Mouse (Mus musculus): ENCODE data around the gene Zfp536.
"Not testable (repeated sequence)": the region's sequence is repeated elsewhere in the genome, so short reads cannot be mapped to it uniquely, and the experiment has no call there.

Zfp536 gene

DNA sequence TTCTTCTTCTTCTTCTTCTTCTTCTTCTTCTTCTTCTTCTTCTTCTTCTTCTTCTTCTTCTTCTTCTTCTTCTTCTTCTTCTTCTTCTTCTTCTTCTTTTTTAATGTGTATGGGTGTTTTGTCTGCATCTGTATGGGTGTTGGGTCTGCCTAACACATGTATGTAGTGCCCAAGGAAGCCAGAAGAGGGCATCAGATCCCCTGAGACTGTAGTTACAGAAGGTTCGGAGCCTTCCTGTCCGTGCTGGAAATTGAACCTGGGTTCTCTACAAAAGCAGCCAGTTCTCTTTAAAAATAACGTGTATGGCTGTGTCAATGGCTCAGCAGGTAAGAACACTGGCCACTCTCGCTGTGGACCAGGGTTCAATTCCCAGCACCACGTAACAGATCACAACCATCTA is 167.0 kb downstream of the Zfp536 start:
- no peak for DNase-seq (ENCODE audit: low read depth)

- not testable (repeated sequence) for DNase-seq (ENCODE audit: low read depth)
These were observed 169.9 kb downstream of the Zfp536 start for GRCm38 (mm10) chr7:37603525-37603909.

- DNase-seq (ENCODE audit: low read depth), result no peak
These were observed 170.4 kb downstream of the Zfp536 start for GRCm38 (mm10) chr7:37602871-37603524.

GRCm38 (mm10) chr7:37600318-37600717 is 173.1 kb downstream of the Zfp536 start:
- no peak for DNase-seq (ENCODE audit: low read depth)

DNA sequence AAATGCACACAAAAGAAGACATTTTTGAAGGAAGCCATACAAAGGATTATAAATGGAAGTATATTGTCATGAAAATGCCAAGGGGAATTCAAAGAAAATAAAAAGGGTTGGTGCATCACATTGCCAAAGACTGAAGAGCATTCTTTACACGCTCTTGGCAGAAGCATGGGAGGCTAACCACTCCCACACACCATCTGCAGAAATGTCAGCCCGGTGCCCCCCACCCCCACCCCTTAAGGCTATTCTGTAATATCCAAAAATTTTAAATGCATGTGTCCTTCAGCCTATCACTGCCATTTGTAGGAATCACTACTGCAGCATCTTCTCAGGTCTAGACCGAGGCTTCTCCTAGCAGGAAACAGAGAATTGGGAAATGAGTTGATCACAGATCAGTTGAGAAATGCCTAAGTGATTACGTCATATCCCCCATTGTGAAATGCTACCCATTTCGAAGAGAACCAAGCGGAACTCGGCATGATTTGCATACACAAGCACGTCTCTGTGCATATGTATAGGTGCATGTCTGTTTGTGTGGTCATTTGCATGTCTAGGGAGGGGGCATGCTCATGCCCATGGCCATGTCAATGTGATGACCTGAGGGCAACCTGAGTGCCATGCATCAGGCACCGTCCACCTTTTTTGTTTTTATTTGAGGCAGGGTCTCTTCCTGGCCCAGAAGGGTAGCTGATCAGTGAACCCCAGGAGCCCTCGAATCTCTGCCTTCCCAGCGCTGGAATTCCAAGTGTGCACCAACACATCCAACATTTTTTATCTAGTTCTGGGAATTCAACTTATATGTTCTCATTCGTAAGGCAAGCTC is 179.0 kb downstream of the Zfp536 start:
- DNase-seq (ENCODE audit: low read depth), result no peak

DNA sequence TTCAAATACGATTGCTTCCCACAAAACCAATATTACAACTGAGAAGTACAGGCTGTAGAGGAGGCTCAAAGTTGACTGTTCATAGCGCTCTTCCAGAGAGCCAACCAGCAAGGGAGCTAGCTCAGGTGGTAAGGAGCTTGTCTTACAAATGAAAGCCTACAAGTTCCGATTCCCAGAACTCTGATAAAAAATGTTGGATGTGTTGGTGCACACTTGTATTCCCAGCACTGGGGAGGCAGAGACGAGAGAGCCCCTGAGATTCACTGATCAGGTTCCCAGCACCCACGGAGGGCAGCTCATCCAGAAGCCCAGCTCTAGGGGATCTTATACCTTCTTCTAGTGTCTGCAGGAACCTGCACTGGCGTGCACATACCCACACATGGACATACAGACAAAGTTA is 179.9 kb downstream of the Zfp536 start:
- no peak for DNase-seq (ENCODE audit: low read depth)

- DNase-seq (ENCODE audit: low read depth), result no peak
These were observed 186.7 kb downstream of the Zfp536 start for GRCm38 (mm10) chr7:37586694-37587093.

DNA sequence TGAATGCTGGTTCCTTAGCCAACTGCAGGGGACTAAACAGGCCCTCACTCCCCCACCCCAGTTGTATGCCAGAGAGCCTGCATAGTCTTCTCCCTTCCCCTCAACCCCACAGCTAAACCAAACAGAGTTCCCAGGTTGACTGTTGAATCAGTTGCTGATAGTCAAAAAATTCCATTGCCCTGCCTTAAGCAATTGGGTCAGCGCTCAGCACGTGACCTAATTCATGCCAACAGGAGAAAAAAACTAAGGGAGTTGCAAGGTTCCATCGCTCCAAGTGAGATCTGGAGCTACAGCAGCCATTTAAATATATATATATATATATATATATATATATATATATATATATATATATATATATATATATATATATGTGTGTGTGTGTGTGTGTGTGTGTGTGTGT is 192.2 kb downstream of the Zfp536 start:
- no peak for DNase-seq (ENCODE audit: low read depth)

GRCm38 (mm10) chr7:37580554-37580953 is 192.9 kb downstream of the Zfp536 start:
- no peak for DNase-seq (ENCODE audit: low read depth)

- no peak for DNase-seq (ENCODE audit: low read depth)
These were observed 201.4 kb downstream of the Zfp536 start for GRCm38 (mm10) chr7:37572021-37572420.

DNA sequence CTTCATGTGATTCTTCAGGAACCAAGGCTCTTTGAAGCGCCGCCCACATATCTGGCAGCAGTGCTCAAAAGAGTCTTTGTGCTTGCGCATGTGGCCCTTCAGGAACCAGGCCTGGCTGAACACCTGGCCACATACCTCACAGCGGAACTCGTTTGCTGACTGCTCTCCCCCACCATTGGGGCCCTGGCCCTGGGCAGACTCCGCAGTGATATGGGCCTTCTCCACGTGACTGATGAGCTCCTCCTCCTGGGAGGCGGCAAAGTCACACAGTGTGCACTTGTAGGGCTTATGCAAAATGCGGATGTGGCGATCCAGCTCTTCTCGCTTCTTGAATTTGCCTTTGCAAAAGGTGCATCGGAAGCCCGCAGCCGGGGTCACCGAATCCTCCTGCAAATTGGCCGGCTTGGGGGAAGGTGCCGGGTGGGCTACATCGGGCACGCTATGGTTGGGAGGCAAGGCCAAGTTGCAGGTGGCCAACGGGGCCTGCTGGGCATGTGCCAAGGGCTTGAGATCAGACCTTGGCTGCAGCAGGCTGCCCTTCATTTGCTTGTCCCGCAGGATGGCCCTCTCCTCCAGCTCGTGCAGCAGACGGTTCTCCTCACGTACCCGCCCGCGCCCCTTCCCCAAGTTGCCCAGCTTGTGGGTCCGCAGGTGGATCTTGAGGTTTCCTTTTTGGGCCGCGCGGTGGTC is 204.5 kb downstream of the Zfp536 start:
- no peak for DNase-seq (ENCODE audit: low read depth)

DNA sequence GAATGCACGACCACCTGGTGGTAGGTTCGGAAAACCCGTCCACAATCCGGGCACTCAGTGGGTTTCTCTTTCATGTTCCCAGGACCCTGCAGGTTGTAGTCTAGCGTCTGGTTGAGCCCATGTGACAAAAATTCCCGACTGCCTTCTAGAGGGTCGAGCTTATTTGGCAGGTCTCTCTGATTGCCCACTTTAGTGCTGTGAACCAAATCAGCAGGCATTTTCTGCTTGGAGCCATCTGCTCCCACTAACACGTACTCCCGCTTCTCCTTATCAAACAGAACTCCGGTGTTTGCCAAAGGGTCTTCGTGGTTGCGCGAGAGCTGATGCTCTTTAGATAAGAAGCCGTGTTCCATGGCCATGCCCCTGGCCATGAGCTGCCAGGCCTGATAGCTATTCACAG is 205.4 kb downstream of the Zfp536 start:
- no peak for DNase-seq (ENCODE audit: low read depth)

- no peak for DNase-seq (ENCODE audit: low read depth)
These were observed 207.4 kb downstream of the Zfp536 start for GRCm38 (mm10) chr7:37566019-37566418.

DNA sequence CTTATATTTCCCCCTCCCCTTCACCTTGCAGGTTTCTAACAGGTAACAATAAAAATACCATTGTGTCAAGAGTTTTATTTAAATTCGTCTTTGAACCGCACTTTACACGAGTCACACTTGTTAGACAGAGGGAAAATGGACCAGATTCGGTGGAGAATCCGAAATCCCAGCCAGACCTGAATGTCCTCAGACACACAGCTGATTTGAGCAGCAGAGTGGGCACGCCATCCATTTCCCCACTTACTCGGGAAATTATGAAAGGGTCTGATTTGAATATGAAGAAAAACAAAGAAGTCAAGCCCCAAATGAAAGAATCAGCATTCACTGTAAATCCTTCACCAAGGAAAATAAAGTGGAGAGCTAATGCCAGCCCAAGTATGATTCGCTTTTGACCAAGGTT is 208.1 kb downstream of the Zfp536 start:
- DNase-seq (ENCODE audit: low read depth), result no peak

DNA sequence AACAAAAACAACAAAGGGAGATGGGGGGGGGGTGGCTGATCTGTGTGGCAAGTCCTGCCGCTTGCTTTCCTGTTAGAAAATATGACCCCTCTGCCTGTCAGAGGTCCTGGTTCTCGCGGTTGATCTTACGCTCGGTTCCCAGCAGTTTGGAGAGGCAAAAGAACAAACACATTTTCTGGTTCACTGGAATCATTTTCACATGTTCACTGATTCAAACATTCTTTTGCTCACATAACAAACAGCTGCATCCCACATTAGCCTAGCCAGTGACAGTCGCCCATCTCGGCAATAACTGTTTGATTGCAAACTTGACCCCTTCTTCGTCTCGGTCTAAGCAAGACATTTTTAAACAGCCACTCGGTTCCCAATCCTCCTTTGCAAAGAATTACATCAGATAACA is 208.8 kb downstream of the Zfp536 start:
- no peak for DNase-seq (ENCODE audit: low read depth)

- DNase-seq (ENCODE audit: low read depth), result no peak
These were observed 209.5 kb downstream of the Zfp536 start for GRCm38 (mm10) chr7:37563831-37564400.

DNA sequence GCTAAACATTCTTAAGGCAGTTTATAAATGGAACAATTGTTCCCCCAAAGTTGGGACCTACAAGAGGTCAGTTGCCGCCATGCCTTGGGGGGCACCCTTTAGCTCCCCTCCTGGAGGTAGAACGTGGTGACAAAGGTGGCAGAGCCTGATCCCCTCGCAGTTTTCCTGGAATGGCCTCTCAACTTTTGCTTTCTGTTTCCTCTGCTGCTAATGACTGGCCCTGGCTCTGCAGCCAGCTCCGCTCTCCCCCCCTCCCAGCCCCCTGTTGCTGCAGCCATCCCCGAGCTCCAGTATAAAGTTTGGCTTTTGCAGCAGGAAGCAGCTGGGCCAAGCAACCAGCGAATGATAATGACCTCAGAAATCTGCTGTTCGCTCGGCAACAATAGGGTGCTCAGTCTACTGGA is 210.3 kb downstream of the Zfp536 start:
- DNase-seq (ENCODE audit: low read depth), result no peak

DNA sequence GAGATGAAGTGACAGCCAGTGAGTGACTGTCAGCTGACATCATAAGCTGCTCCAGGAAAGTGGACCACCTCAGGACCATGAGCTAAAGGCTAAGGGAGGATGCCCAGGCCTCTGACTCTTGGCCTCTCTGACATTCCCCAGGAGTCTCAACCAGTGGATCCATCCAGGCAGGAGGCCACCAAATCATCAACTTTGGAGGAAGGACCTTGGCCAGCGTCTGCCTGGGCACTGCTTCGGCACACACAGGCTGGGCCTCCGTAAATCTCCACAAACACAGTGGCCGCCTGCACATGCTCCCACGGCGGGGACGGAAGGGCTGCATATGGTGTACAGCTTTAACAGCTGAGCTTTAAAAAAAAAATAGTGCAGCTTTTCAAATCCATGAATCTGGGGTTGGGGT is 210.9 kb downstream of the Zfp536 start:
- DNase-seq (ENCODE audit: low read depth), result no peak

GRCm38 (mm10) chr7:37560581-37560980 is 212.9 kb downstream of the Zfp536 start:
- no peak for DNase-seq (ENCODE audit: low read depth)

- no peak for DNase-seq (ENCODE audit: low read depth)
These were observed 213.6 kb downstream of the Zfp536 start for GRCm38 (mm10) chr7:37559851-37560250.

DNA sequence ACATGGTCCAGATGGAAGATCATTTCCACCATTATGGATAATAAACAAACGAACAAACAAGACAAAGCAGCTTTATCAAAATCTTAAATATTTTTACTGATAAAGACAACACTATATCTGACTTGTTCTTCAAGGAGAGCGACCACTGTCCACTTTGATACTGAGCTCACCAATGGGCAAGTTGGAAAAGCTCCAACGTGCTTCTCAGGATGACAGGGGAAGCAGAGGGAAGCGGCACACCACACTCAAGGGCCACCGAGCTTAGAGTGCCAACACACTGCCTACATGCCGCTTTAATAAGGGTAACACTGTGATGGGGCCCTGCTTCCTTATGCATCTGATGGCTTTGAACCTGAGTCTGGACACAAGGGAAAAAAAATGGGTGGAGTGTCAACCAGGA is 214.1 kb downstream of the Zfp536 start:
- no peak for DNase-seq (ENCODE audit: low read depth)

DNA sequence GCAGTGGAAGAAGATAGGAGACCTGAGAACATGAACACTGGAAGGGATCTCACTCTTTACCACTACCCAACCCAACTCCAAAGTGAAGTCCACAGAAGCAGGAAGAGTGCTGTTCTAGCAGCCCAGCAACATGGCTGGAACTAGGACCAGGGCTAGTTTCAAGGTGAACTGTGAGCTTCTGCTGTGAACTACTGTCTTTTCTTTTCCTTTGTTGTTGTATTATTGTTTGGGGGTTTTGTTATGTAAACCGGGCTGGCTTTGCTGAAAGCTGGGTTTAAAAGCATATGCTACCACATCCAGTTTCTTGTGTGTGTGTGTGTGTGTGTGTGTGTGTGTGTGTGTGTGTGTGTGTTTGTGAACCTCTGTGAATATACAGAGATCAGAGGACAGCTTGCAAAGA is 216.6 kb downstream of the Zfp536 start:
- DNase-seq (ENCODE audit: low read depth), result no peak

GRCm38 (mm10) chr7:37554405-37554804 is 219.0 kb downstream of the Zfp536 start:
- no peak for DNase-seq (ENCODE audit: low read depth)

All from c-Kit-positive CD71-positive TER-119-negative erythroid progenitor cells, embryonic 14.5 days (primary cell).